Mouse (Mus musculus): ENCODE data around the gene Mutyh. TPM values are rescaled to one million over a fixed set of nuclear protein-coding genes. Genes with fewer than 3 reads are reported as not detected.

Gene Mutyh
- total and polyA plus RNA-seq, 3 experiments = 0.81 to 2.5 TPM; not detected in 1

DNA sequence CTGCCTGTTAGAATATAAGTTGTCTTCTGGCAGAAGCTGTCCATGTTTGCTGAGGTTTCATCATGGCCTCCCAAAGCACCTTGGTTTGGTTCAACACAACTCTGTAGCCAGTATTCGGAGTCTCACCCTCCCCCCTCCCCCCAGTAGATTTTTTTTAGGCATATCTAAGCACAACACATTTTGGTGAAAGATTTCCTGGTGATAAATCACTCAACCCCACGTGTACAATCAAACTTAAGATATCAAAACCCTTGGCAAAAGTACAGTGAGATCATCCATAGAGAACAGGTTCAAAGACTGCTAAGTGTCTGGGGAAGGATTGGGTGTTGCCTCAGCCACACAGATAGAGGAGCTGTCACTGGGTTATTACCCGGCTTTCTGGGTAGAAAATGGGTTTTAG, 3.5 kb downstream of the Mutyh start (continued):
- TF ChIP-seq MEF2A (IDR thresholded peaks at IDR 0.05; ENCODE audit: extremely low read depth, insufficient replicate concordance, low read depth, low read length, poor library complexity, severe bottlenecking) = no peak
- no peak for TF ChIP-seq RAD21 (IDR thresholded peaks at IDR 0.05; ENCODE audit: low read depth, low read length)
- TF ChIP-seq JUND (IDR thresholded peaks at IDR 0.05; ENCODE audit: low read depth, low read length) = no peak
- TF ChIP-seq ELF1 (IDR thresholded peaks at IDR 0.05; ENCODE audit: low read depth, low read length) = no peak
- TF ChIP-seq UBTF (IDR thresholded peaks at IDR 0.05; ENCODE audit: borderline replicate concordance, insufficient read depth, low read depth, low read length) = no peak

DNA sequence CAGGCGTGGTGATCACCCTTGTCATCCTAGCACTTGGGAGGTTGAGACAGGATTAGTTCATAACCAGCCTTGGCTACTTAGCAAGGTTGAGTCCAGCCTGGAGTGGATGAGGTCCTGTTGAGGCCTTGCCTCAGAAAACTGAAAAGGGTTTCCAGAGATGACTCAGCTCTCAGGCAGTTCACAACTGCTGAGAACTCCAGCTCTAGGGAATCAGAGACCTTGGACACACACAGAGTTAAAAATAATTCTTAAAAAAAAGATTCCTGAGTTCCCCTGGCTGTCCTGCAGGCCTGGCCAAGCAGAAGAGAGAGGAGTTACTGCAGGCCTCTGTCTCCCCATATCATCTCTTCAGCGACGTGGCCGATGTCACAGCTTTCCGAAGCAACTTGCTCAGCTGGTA, 7.8 kb downstream of the Mutyh start:
- H3K36me3 ChIP-seq (ENCODE audit: control insufficient read depth in 1 of 2, insufficient read depth in 2 of 2, low read length in 2 of 2) = no peaks in the 10 kb centered on the region; a peak in 2 of 4 replicates
- no peak for DNase-seq (ENCODE audit: low read depth, low spot score)
- no peaks in the 10 kb centered on the region for H3K79me2 ChIP-seq (ENCODE audit: control insufficient read depth, insufficient read depth, low read length, poor library complexity)
- H3K4me1 ChIP-seq (ENCODE audit: control insufficient read depth in 1 of 2, insufficient read depth in 2 of 2, low read length in 2 of 2) = peaks cover 0 to 3% of the 10 kb centered on the region in 2 experiments; a peak in 1 of 4 replicates
- H3K9me3 ChIP-seq (replicated peaks; ENCODE audit: insufficient read depth, low read length) = no peaks in the 10 kb centered on the region
- H3K4me3 ChIP-seq (ENCODE audit: control insufficient read depth in 1 of 2, insufficient read depth in 1 of 2, low read depth in 2 of 2, low read length in 2 of 2) = no peak overlapping the region
- H3K27ac ChIP-seq (ENCODE audit: control insufficient read depth, low read depth, low read length) = no peak overlapping the region
- TF ChIP-seq TAL1 (IDR thresholded peaks at IDR 0.05; ENCODE audit: low read length) (no peak), MAZ (IDR thresholded peaks at IDR 0.05; ENCODE audit: low read depth, low read length) (no peak), NRF1 (IDR thresholded peaks at IDR 0.05; ENCODE audit: insufficient read depth, low read depth, low read length, poor library complexity, severe bottlenecking) (no peak), UBTF (IDR thresholded peaks at IDR 0.05; ENCODE audit: borderline replicate concordance, insufficient read depth, low read depth, low read length) (no peak), ZC3H11A (IDR thresholded peaks at IDR 0.05; ENCODE audit: low read depth, low read length) (no peak), USF1 (IDR thresholded peaks at IDR 0.05; ENCODE audit: low read depth, low read length) (no peak), GATA1 (IDR thresholded peaks at IDR 0.05; ENCODE audit: low read depth, low read length) (no peak), HCFC1 (IDR thresholded peaks at IDR 0.05; ENCODE audit: low read depth, low read length) (no peak), MAX (IDR thresholded peaks at IDR 0.05; ENCODE audit: low read length) (no peak), EP300 (IDR thresholded peaks at IDR 0.05; ENCODE audit: low read depth in 1 of 2, low read length in 2 of 2) (no peak), USF2 (IDR thresholded peaks at IDR 0.05; ENCODE audit: borderline replicate concordance in 1 of 2, insufficient read depth in 1 of 2, low read depth in 1 of 2, low read length in 2 of 2) (no peak), E2F4 (IDR thresholded peaks at IDR 0.05; ENCODE audit: borderline replicate concordance, low read depth, low read length) (no peak), TCF12 (IDR thresholded peaks at IDR 0.05; ENCODE audit: low read depth, low read length) (no peak), MXI1 (IDR thresholded peaks at IDR 0.05; ENCODE audit: low read depth, low read length) (no peak), TBP (IDR thresholded peaks at IDR 0.05; ENCODE audit: low read depth, low read length) (no peak), ETS1 (IDR thresholded peaks at IDR 0.05; ENCODE audit: low read depth, low read length) (no peak), CHD2 (IDR thresholded peaks at IDR 0.05; ENCODE audit: low read length) (no peak), SIN3A (IDR thresholded peaks at IDR 0.05; ENCODE audit: low read length) (no peak), POLR2A (IDR thresholded peaks at IDR 0.05; ENCODE audit: control insufficient read depth in 1 of 2, insufficient read depth in 1 of 2, low read depth in 1 of 2, low read length in 2 of 2, poor library complexity in 1 of 2) (no peak), RAD21 (IDR thresholded peaks at IDR 0.05; ENCODE audit: low read depth, low read length) (no peak)
- H3K27me3 ChIP-seq (ENCODE audit: control insufficient read depth in 1 of 2, insufficient read depth in 2 of 2, low read length in 2 of 2) = no peaks in the 10 kb centered on the region
- no peak overlapping the region for H3K9ac ChIP-seq (ENCODE audit: control insufficient read depth, low read depth, low read length, poor library complexity, severe bottlenecking)

Measured in MEL (cell line).